Mouse (Mus musculus): ENCODE measurements around the gene Rhobtb3. TPM values are rescaled to one million over a fixed set of nuclear protein-coding genes. Genes with fewer than 3 reads are reported as not detected.
A peak's percentile ranks its signal among the peaks of the same experiment; 100 is the strongest.

Rhobtb3 gene
- polyA plus RNA-seq, 1 experiment from 2014 or later: 33.4 TPM

DNA sequence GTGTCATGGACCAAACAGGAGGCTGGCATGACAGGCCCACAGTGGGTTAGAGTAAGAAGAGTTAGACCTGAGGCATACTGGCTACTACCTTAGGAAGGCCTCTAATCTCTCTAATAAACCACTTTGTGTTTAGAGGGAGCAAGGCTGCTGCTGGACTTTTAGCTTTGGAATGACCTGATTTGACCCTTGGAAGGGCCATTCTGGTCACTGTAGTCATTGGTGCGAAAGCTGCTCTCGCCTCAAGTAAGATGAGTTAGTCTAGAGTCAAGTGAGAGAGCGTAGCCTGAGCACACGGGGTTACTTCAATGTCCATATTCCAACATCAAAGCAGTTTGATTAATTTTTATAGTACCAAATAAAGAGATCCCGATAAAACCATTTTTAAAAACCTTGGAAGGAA, 100.4 kb downstream of the Rhobtb3 start:
- H3K36me3 ChIP-seq: peaks cover 5% of the 10 kb centered on the region; the same call in 1 of the 2 replicates
- no peak overlapping the region for H3K27ac ChIP-seq
- no peak overlapping the region for H3K9ac ChIP-seq
- no peaks in the 10 kb centered on the region for H3K9me3 ChIP-seq
- WGBS: 86% methylated on average over 5 of the region's 5 CpGs
- H3K4me2 ChIP-seq: no peak overlapping the region
- H3K4me1 ChIP-seq: peaks cover 13% of the 10 kb centered on the region
- no peak for ATAC-seq (ENCODE audit: insufficient number of reproducible peaks, low FRiP score, low TSS enrichment, low read depth)
- no peaks in the 10 kb centered on the region for H3K27me3 ChIP-seq
- H3K4me3 ChIP-seq: no peak overlapping the region

DNA sequence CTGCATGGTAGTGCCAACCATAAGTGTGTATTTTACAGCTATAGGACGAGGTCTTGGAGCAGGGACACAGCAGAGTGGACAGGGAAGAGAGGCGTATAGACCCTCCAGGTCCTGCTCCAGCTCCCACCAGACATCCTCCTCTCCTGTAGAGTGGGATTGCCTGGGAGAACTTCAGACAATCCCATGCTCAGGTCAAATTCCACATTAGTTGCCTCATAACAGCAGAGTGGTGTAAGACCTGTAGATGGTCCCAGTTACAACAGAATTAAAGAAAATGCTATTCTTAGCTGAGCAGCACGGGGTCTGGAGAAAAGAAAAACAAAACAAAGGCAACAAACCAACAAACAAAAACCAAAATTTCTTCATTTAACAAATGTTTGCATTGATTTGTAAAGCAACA, 101.8 kb downstream of the Rhobtb3 start:
- 77% methylated on average over 3 of the region's 3 CpGs for WGBS
- Histone ChIP-seq H3K27me3 (no peaks in the 10 kb centered on the region), H3K9me3 (no peaks in the 10 kb centered on the region), H3K4me3 (no peak overlapping the region), H3K9ac (no peak overlapping the region), H3K4me2 (no peak overlapping the region), H3K27ac (no peak overlapping the region), H3K36me3 (no peaks in the 10 kb centered on the region), H3K4me1 (peaks cover 13% of the 10 kb centered on the region)
- ATAC-seq (ENCODE audit: insufficient number of reproducible peaks, low FRiP score, low TSS enrichment, low read depth): no peak

DNA sequence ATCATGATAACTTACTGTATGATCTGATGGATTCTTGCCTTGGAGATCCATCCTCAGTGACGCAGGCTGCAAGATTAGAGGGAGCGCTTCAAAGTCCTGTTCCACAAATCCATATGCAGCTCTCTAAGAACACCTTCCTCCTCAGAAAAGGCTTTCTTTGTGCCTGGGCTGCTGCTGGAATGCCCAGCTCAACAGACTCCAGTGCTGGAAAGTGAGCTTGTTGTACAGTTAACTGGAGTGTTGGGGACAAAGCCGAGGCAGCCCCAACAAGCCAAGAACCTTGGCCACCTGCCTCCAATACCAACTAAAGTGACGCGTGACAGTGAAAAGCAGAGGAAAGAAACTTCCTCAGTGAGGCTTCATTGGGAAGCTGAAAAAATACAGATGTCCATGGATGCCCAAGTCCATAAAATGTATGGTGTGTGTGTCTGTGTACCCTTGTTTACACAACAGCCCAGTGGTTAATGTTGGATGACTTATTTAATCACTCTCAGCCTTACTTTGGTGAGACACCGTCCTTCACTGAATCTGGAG, 102.9 kb downstream of the Rhobtb3 start:
- Histone ChIP-seq H3K36me3 (no peaks in the 10 kb centered on the region), H3K4me2 (peak overlapping the region; percentile 74), H3K4me3 (peak overlapping the region; percentile 55), H3K4me1 (peaks cover 13% of the 10 kb centered on the region), H3K9ac (0 out of 2 replicates have a peak overlapping the region, but pooled peaks have one; percentile 27), H3K9me3 (no peaks in the 10 kb centered on the region), H3K27me3 (no peaks in the 10 kb centered on the region), H3K27ac (peak overlapping the region; percentile 71; the same call in 1 of the 2 replicates)
- no peak for ATAC-seq (ENCODE audit: insufficient number of reproducible peaks, low FRiP score, low TSS enrichment, low read depth)
- 57% methylated on average over 6 of the region's 6 CpGs for WGBS

DNA sequence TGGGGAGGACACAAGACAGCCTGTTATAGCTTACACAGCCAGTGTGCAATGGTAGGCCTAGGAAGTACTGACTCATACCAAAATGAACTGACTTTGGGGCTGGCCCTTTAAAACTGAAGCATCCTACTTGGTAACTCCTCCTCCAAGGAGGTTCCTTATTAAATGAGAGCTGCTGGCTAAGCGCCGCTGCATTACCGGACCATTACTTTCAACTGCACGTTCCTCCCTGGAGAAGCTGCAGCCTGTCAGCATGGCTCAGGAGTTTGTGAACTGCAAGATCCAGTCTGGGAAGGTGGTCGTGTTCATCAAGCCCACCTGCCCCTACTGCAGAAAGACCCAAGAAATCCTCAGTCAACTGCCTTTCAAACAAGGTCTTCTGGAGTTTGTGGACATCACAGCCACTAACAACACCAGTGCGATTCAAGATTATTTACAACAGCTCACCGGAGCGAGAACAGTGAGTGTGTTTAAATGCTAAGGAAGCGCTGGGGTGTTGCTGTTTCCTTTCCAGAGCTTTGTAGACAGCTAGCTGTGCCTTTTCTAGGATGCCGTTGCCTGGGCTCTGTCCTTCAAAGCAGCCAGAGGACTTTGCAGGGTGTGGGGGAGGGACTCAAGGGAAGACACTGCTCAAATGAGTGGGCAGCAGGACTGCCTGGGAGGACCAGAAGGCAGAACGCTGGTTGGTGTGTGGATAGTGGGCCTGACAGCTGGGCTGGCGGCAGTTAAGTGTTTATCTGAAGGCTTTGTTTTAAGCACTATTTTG, 103.8 kb downstream of the Rhobtb3 start, which contains the start of gene Glrx:
Glrx (plus strand) TSS at position 150 of the 763 bp plus-strand sequence.
- Histone ChIP-seq H3K9ac (peak within 1 kb of the TSS; percentile 39; the same call in 1 of the 2 replicates), H3K9me3 (no peaks in the 10 kb centered on the region), H3K36me3 (no peaks in the 10 kb centered on the region), H3K4me1 (peaks cover 13% of the 10 kb centered on the region), H3K4me3 (peak within 1 kb of the TSS; percentile 55), H3K27me3 (no peaks in the 10 kb centered on the region), H3K4me2 (peak within 1 kb of the TSS; percentile 74), H3K27ac (peak within 1 kb of the TSS; percentile 71)
- ATAC-seq (ENCODE audit: insufficient number of reproducible peaks, low FRiP score, low TSS enrichment, low read depth): peak; percentile 81
- under 1% methylated on average over 12 of the region's 12 CpGs for WGBS

DNA sequence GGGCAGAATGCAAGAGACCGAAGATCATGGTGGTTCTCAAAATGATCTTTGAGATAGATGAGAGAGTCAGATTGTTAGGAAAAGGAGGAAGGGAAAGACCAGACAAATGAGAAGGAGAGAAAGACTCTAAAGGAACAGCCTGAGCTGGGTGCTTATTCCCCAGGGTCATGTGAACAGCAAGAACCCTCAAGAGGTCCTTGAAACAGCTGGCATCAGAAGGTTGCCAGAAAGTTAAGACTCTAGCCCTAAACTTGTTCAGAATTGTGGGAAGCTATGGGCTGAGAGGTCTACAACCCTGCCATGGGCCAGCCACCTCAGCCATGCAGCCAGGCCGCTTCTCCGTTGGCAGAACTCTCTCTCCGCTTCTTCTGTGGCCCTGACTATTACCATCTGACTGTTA, 105.2 kb downstream of the Rhobtb3 start:
- Histone ChIP-seq H3K27me3 (no peaks in the 10 kb centered on the region), H3K9me3 (no peaks in the 10 kb centered on the region), H3K4me2 (no peak overlapping the region), H3K9ac (no peak overlapping the region), H3K4me1 (peaks cover 13% of the 10 kb centered on the region), H3K4me3 (no peak overlapping the region), H3K36me3 (no peaks in the 10 kb centered on the region), H3K27ac (no peak overlapping the region)
- ATAC-seq (ENCODE audit: insufficient number of reproducible peaks, low FRiP score, low TSS enrichment, low read depth): no peak
- 91% methylated on average over 4 of the region's 4 CpGs for WGBS

DNA sequence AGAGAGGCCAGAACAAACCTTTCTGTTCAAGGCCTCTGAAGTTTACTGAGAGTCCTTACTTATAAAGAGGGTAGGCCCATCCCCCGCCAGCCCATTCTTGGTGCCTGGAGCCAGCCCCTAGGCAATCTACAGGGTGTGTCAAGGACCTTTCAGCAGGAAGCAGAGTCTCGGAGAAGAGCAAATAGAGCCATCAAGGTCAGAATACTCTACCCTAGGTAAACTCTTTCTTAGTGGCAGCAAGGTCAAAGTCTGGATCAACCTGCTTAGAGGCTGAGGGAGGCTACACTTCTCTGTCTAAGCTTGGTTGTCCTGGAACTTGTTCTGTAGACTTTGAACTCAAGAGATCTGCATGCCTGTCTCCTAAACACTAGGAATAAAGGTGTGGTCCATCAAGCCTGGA, 108.3 kb downstream of the Rhobtb3 start:
- no peaks in the 10 kb centered on the region for H3K27me3 ChIP-seq
- H3K4me1 ChIP-seq: peaks cover 6% of the 10 kb centered on the region
- H3K9me3 ChIP-seq: no peaks in the 10 kb centered on the region
- ATAC-seq (ENCODE audit: insufficient number of reproducible peaks, low FRiP score, low TSS enrichment, low read depth): no peak
- no peak overlapping the region for H3K9ac ChIP-seq
- H3K27ac ChIP-seq: no peak overlapping the region
- H3K4me2 ChIP-seq: no peak overlapping the region
- H3K4me3 ChIP-seq: no peak overlapping the region
- WGBS: 61% methylated on average over 2 of the region's 2 CpGs
- no peaks in the 10 kb centered on the region for H3K36me3 ChIP-seq

DNA sequence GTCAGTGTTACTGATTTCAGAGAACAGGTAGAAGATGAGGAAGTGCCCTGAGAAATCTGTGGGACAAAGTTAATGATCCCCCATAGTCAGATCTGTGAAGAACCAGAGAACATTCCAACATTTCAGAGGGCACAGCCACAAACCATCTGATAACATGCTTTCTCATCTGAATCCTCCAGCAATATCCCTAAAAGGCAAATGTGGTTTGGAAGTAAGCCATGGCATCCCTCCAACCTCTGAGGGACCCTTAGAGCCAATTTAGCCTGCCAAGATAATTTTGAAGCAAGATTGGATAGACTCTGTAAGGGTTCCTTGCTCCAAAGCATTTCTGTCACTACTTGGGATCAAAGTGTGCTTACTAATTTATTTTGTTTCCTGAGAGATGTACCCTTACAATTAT, 110.2 kb downstream of the Rhobtb3 start:
- H3K4me1 ChIP-seq: no peaks in the 10 kb centered on the region
- H3K27me3 ChIP-seq: no peaks in the 10 kb centered on the region
- no peak overlapping the region for H3K4me2 ChIP-seq
- H3K9me3 ChIP-seq: no peaks in the 10 kb centered on the region
- no peaks in the 10 kb centered on the region for H3K36me3 ChIP-seq
- ATAC-seq (ENCODE audit: insufficient number of reproducible peaks, low FRiP score, low TSS enrichment, low read depth): no peak
- no peak overlapping the region for H3K27ac ChIP-seq
- no peak overlapping the region for H3K9ac ChIP-seq
- no peak overlapping the region for H3K4me3 ChIP-seq

DNA sequence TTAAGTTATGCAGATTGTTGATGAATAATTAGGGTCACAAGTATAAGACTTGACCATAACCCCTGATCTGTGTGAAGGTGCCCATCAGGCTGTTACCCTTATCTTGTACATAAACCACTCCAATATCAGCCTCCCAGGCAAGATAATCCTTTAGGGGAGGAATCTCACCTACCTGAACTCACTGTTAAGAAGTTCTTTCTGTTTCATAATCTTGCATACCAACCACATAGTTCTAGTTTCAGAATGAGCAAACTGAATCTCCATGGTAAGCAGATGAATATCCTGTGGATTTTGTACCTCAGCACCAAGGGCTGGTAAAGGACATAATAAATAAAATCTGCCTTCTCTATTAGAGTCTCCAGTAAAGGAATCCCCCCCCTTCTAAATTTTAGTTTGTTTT, 111.0 kb downstream of the Rhobtb3 start:
- ATAC-seq (ENCODE audit: insufficient number of reproducible peaks, low FRiP score, low TSS enrichment, low read depth): no peak
- Histone ChIP-seq H3K4me1 (no peaks in the 10 kb centered on the region), H3K27ac (no peak overlapping the region), H3K9ac (no peak overlapping the region), H3K4me2 (no peak overlapping the region), H3K4me3 (no peak overlapping the region), H3K27me3 (no peaks in the 10 kb centered on the region), H3K9me3 (no peaks in the 10 kb centered on the region), H3K36me3 (no peaks in the 10 kb centered on the region)

DNA sequence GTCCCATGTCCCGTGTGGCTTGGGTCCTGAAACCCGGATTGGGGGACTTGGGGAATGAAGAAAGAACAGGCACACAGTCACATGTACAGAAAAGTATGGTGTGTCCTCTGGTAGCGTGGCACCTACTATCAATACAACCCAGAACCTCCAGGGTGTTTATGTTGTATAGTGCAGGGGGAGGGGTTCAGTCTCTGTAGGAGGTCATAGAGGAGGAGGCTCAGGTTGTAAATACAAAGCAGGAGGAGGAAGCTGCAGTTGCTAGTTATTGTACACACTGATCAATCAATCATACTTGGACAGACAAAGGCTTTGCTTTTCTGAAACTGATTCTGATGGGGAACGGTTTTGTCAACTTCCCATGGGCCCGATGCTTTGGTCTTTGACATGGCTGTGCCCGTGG, 112.0 kb downstream of the Rhobtb3 start:
- Histone ChIP-seq H3K9me3 (no peaks in the 10 kb centered on the region), H3K4me1 (no peaks in the 10 kb centered on the region), H3K27ac (no peak overlapping the region), H3K4me3 (no peak overlapping the region), H3K36me3 (no peaks in the 10 kb centered on the region), H3K4me2 (no peak overlapping the region), H3K9ac (no peak overlapping the region), H3K27me3 (no peaks in the 10 kb centered on the region)
- ATAC-seq (ENCODE audit: insufficient number of reproducible peaks, low FRiP score, low TSS enrichment, low read depth): no peak
- whole genome bisulfite sequencing: 84% methylated on average over 6 of the region's 6 CpGs

DNA sequence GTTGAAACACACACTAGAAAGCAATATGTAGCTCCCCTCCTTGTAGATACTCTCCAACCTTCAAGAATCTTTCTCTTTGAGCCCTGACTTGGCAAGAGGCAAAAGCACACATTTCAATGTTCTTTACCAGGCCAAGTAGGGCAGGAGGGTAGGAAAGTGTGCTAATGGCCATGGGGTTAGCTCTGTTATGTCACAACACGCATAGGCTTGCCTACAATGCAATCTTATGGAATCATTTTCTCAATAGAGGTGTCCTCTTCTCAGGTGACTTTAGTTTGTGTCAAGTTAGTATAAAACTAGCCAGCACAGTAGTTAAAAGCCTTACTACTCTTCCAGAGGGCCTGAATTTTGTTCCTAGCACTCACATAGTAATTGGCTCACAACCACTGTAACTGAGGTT, 113.0 kb downstream of the Rhobtb3 start:
- Histone ChIP-seq H3K4me2 (no peak overlapping the region), H3K4me3 (no peak overlapping the region), H3K36me3 (no peaks in the 10 kb centered on the region), H3K27ac (no peak overlapping the region), H3K27me3 (no peaks in the 10 kb centered on the region), H3K9ac (no peak overlapping the region), H3K4me1 (no peaks in the 10 kb centered on the region), H3K9me3 (no peaks in the 10 kb centered on the region)
- ATAC-seq (ENCODE audit: insufficient number of reproducible peaks, low FRiP score, low TSS enrichment, low read depth): no peak
- 85% methylated on average over 1 of the region's 1 CpGs for WGBS

DNA sequence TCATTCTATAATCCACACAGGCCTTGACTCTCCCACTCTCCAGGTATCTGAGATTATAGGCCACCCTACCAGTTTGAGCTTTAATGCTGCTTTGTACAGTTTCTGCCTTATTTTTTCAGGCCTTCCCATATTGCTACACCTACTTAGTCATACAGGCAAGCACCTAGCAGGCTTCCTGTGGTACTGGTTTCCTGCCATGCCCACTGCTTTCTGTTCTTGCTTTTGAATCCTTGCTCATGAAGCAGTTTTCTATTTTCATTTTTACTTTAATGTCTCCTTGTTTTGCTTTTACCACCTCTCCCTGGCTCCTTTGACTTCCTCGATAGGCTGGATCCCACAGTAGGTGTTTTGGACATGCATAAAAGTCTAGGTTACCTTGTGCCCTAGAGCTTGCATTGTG, 118.3 kb downstream of the Rhobtb3 start:
- H3K9ac ChIP-seq: no peak overlapping the region
- H3K27me3 ChIP-seq: no peaks in the 10 kb centered on the region
- ATAC-seq (ENCODE audit: insufficient number of reproducible peaks, low FRiP score, low TSS enrichment, low read depth): no peak
- no peaks in the 10 kb centered on the region for H3K4me1 ChIP-seq
- H3K4me2 ChIP-seq: no peak overlapping the region
- no peaks in the 10 kb centered on the region for H3K9me3 ChIP-seq
- no peak overlapping the region for H3K27ac ChIP-seq
- 88% methylated on average over 1 of the region's 1 CpGs for WGBS
- H3K36me3 ChIP-seq: no peaks in the 10 kb centered on the region
- no peak overlapping the region for H3K4me3 ChIP-seq

DNA sequence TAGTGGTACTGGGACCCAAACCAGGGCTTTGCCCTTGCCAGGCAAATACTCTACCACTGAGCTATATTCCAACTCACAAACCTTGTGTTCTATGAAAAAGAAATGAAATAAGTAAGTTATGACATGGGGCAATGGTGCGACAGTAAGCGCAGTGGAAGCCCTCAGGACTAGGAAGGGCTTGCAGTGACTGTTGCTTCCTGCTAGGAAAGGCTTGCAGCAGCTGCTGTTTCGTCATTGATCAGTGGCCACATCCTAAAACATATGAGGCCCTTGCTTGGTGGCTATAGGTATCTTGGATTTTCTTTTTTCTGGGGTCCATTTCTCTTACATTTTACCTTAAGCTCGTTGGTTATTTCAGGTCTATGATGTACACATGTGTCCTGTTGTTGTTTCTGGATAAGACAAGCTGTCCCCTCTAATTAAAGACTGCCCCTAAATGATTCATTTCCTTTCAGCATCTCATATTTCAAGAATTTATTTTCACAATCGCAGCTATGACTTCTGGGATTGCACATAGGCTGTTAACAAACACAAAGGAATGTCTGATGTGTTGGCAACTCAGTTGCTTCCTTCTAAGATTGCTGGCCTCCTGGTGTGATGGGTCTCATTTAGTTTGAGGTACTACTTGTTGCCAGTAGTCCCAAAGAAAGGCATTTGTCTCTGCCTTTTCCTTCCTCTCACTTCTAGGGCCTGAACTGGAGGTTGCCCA, 119.0 kb downstream of the Rhobtb3 start:
- Histone ChIP-seq H3K9me3 (no peaks in the 10 kb centered on the region), H3K4me3 (no peak overlapping the region), H3K27me3 (no peaks in the 10 kb centered on the region), H3K9ac (no peak overlapping the region), H3K4me2 (no peak overlapping the region), H3K4me1 (no peaks in the 10 kb centered on the region), H3K27ac (no peak overlapping the region), H3K36me3 (no peaks in the 10 kb centered on the region)
- WGBS: 65% methylated on average over 5 of the region's 5 CpGs
- ATAC-seq (ENCODE audit: insufficient number of reproducible peaks, low FRiP score, low TSS enrichment, low read depth): no peak
